Mouse (Mus musculus): ENCODE data around the gene Bpifb4.

The Bpifb4 gene

DNA sequence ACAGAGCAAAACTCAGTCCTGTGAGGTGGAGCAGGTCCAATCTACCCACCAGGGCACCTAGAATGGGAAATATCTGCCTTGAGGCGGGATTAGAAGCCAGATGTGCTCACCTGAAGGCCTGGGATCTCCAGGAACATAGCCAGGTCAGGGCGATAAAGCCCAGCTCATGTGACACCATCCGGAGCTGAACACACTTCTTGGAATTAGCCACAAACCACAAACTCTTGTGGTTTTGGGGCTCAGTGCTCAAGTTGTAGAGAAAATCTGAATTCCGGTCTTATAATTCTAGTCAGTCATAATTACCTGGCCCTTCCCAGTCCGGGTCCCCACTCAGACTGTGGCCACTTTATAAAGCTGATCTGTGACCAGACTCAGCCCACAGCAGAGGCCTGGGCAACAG is at the start of gene Bpifb4:
TSS of gene Bpifb4 (plus strand) at position 370 of the 400 bp plus-strand sequence.
- DNase-seq (ENCODE audit: low spot score) = no peak

DNA sequence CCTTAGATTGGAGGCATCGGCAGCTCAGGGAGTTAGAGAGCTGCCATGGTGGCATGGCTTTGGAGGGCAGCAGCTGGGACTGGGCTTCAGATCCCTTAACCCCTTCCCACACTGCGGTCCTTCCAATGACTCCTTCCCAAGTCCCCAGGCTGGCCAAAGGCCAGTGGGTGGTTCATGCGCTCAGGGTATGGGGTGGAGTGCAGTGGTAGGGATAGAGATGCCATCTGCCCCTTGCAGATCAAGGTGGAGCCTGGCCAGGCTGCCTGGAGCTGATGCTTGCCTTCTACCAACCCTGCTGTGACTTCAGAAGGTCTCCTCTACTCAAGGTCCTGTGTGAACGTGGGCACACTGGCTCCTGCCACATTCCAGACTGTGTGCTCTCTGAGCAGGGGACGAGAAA is 38.9 kb upstream of the Bpifb4 start:
- no peak for DNase-seq (ENCODE audit: low spot score)

DNA sequence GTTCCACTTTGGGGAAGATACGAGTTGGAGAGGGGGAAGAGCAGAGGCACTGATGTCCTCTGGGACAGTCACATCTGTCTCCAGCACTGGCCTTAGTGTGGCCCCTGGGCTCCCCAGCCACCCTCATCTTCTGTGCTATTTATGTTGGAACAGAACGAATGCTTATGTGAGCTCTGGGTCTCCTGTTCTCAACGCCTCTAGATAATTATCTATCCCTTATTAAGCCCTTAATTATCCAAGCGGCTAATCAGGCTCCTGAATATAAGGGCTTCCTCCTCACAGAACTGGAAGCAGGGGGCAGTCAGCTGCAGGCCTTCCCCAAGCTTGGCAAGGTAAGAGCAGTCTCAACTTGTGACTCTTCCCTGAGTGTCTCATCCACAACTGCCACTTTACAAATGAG is 37.9 kb upstream of the Bpifb4 start, which contains the start of gene Bpifb6:
TSS of gene Bpifb6 (plus strand) at position 301 of the 400 bp plus-strand sequence.
- DNase-seq (ENCODE audit: low spot score) = no peak

DNA sequence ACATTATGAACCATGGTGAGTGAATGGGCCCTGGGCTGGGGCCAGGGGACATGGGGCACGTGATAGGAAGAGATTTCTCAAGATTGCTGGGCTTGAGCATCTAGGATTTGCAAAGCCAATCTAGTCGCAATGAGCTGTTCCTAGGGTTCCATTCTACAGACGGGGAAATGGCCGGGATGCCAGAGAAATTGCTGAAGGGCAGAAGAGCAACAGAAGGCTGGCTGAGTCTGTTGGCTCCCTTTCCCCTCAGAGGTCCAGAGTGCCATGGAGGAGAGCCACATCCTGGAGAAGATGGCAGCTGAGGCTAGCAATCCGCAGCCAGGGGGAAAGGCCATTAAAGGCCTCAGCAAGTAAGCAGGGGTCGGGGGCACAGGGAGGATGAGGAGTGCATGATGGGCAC is 35.3 kb upstream of the Bpifb4 start:
- no peak for DNase-seq (ENCODE audit: low spot score)

DNA sequence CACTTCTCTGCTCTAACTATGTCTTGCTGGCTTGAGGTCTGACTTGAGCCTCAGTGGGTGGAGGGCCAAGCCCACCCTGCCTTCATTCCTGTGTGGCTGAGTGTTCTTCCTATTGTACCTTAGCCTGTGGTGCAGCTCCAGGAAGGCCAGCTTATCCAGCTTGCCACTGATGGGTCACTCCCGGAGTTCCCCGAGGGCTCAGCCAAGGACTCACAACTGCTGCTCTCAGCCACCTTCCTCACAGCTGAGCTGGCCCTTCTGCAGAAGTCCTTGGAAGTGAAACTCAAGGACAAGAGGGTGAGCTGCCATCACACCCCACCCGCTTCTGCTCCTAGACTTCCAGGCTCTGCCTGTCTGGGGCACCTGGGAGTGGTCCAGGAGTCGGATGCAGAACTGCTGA is 31.4 kb upstream of the Bpifb4 start:
- no peak for DNase-seq (ENCODE audit: low spot score)

DNA sequence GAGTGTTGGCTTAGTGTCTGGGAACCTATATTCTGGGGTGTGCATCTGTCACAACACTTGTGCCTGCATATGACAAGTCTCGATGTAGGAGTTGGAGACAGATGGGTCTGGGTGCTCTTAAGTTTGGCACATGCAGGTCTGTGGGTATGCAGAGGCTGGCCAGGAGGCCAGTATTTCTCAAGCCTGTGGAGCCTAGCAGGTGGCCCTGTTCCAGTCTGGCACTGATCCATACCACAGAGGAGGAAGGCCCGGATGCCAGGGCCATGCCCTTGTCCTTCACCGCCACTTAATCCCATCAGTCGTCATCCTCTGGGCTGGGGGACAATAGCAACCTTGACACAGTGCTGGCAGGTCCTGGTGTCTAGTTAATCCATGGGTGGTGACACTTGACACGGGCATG is 23.9 kb upstream of the Bpifb4 start:
- DNase-seq (ENCODE audit: low spot score) = no peak

DNA sequence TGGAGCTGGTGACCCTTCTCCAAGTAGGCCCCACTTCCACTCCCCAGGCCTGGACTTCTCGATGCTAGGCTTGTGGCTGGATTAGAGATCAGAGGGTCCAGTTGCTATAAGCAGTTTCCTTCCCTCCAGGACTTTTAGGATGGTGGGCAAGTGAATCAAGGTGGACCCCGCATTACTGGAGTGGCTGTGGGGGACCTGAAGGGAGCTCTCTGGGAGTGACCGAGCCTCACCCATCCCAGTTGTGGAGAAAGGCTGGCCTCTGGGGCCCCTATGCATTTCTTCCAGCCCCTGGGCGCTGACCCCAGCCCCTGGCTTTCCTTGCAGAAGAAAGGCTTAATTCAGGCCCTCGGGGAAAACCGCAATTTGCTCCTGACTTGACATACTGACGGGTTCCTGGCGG is 20.1 kb upstream of the Bpifb4 start, which contains the start of gene Bpifb3:
TSS of gene Bpifb3 (plus strand) at position 301 of the 400 bp plus-strand sequence.
- no peak for DNase-seq (ENCODE audit: low spot score)

DNA sequence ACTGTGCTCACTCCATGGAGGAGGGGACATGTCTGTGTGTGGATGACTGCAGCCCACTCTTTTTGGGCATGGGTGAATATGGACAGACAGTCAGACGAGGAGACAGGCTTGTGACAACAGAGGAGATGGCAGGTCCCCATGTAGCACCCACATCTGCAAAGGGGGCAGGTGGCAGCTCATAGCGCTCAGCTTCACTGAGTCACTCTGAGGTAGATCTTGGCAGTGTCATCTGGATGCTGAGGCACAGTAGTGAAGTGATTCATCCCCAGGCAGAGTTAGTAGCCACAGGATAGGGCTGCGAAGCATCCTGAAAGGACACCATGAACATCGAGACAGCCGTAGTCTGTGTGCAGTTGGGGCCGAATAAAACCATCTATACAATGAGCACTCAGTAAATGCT is 16.8 kb upstream of the Bpifb4 start:
- DNase-seq (ENCODE audit: low spot score) = no peak

DNA sequence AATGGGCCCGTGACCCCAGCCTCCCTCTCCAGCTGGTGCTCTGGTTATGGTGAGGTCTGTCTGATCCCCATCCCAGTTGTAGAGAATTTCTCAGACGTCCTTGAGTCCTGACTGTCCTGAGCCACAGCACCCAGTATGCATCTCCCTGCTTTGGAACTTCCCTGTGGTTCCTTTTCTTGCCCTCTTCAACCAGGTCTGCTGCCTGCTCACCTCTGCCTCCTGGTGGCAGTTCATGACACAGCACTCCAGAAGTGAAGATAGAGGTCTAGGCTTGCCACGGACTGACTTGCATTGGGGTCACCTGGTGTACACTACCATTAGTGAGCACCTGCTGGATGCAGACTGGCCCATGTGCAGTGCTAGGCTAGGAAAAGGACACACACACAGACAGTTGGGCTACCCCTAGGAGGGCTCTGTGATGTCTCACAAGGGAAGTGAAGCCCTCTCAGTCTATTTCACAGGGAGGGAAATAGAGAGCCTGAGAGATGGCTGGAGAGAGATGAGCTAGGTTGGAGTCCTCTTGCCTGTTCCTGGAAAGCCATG is 8.1 kb upstream of the Bpifb4 start:
- DNase-seq (ENCODE audit: low spot score) = no peak

DNA sequence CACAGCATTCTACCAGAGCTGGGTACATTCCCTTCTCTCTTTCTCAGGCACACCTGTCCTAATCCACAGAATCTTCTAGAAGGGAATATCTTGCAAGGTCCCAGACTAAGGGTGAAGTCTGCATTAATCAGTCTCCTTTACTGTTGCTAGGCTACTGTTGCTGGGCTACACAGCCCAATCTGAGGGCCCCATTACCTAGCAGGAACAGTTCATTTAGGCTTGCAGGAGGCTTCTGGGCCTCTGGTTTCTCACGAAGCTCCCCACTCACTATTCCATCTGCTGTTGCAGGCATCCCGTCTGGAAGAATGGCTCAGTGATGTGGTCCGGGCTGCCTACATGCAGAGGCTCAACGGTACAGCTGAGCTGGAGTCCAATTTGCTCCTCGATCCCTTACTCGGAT is 6.9 kb upstream of the Bpifb4 start:
- DNase-seq (ENCODE audit: low spot score) = no peak

DNA sequence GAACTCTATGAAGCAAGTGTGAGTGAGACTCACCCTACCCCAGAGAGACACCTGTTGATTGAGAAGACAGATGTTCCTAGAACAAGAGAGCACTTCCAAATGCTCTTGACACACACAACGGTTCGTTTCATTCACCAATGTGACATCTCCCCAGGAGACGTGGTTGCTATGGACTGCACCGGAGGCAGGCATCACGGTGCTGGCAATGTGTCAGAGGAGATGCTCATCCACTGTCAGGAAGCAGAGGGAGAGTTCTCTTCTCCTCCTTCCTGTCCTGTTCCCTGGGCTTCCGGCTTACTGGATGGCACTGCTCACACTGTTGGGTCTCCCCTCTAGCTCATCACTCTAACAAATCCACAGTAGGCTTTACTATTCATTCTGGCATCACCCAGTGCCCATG is 4.7 kb upstream of the Bpifb4 start:
- no peak for DNase-seq (ENCODE audit: low spot score)

DNA sequence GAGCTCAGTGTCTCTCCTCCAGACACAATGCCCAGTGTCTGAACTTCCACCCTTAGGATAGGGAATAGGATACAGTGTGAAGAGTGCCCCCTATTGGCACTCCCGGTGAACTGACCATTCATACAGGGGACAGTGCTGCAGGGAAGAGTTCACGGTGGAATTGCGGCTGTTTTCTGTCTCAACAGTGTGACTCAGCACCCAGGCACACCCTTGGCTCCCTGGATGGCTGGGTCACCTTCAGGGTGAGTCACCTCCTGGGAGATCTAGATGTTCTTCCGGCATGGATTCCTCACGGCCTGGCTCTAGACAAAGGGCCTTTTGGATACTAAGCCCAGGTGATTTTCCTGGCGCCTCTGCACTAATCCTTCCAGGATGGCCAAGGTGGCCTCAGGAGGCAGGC is 2.7 kb upstream of the Bpifb4 start:
- no peak for DNase-seq (ENCODE audit: low spot score)

DNA sequence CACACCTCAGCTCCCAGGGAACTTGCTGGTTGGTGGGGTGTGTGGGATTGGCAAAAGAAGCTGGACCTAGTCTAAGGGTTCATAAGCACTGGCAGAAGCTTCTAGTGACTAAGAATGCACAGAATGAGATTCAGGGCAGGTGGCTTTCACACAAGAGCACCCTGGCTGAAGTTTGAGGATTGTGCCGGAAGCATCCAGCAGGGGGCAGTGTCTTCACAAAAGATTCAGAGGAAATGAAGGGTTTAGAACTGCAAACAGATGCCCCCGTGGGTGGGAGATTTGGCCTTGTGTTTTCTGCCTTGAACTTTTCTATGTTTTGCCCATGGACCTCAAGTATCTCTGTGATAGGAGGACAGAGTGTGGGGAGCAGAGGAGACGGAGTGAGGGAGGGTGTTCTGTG is 5.5 kb downstream of the Bpifb4 start:
- peak; percentile 12 for DNase-seq (ENCODE audit: low spot score)

DNA sequence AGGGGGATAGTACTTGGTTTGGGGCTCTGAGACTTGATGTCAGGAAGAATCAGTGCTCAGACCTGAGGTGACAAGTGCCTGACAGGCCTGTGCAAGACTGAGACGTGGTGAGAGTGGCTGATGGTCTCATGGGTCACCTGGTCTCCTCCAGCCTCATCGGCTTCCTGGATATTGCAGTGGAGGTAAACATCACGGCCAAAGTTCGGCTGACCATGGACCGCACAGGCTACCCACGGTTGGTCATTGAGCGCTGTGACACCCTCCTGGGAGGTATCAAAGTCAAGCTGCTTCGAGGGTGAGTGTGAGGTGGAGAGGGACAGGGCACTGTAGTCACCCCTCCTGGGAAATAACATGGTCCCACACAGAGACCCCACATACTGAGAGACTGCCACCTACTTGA is 6.6 kb downstream of the Bpifb4 start:
- no peak for DNase-seq (ENCODE audit: low spot score)

DNA sequence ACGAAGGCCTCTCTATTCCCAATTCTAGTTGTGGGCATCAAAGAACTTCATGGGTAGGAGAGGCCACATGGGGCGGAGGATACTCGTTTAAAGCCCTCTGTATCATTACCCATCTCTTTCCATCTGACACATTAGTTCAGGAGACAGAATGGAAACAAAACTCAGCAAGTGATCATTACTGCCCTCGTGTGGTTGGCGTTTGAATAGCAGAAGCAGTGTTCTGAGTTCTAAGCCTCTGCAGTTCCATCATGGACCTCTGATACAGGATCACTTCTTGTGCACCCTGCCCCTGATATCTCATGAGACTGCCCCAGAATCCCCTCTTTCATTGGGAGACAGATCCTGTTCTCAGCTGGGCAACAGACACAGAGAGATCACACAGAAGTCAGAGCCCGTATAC is 14.9 kb downstream of the Bpifb4 start:
- peak; percentile 41 for DNase-seq (ENCODE audit: low spot score)

DNA sequence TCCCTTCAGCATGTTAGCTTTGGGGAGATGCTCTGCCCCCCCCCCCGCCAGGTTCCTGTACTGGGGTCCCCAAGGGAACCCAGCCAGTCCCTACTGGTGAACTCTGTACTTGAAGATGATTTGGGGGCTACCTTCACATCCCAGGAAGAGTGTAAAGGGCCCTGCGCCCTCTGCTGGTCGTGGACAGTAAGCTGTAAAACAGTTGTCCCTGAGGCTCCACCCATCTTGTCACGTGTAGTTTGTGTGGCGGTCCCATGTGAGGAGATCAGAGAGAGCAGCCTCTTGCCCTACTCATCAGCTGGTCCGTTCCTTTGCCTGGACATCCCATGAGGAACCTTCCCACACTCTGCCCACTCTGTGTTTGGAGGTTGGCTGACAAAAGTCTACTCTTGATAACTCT is 15.8 kb downstream of the Bpifb4 start:
- peak; percentile 28 for DNase-seq (ENCODE audit: low spot score)

DNA sequence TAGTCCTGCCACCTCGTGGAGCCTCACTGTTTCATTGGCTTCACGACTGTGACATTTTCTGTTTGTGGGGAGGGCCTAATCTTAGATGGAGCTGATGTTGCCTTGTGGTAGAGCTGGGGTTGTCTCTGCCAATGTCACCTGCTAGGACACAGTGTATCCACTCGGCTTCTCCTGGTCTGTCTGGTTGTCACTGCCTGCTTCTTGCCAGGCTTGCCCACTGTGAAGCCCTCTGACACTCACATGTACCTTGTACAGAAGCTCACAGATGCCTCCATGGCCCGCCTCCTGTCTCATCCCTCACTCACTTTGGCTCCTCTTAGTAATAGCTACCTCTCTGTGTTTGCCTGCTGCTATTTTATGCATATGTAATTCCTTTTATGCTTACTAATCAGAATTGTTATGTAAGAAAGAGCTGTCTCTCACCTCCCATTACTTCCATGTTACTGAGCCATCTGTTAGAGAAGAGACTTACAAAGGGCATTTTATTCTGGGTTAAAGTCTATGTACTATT is 24.9 kb downstream of the Bpifb4 start:
- no peak for DNase-seq (ENCODE audit: low spot score)

DNA sequence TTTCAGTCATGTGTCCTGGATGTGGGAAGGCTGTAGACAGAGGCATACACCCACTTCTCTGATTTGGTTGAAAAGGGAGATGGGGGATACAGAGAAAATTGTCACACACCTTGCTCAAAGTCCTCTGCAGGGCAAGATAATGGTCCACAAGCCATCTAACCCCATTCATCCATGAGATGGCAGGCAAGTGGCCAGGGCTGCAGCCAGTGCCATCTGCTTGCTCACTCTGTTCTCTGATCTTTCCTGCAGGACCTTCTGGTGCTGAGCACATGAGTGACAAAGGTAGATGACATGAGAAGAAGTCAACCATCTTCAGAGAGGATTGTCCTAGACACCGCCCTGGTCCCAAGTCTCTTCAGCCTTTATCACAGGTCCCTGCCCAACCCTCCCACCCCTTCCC is 25.3 kb downstream of the Bpifb4 start:
- no peak for DNase-seq (ENCODE audit: low spot score)

DNA sequence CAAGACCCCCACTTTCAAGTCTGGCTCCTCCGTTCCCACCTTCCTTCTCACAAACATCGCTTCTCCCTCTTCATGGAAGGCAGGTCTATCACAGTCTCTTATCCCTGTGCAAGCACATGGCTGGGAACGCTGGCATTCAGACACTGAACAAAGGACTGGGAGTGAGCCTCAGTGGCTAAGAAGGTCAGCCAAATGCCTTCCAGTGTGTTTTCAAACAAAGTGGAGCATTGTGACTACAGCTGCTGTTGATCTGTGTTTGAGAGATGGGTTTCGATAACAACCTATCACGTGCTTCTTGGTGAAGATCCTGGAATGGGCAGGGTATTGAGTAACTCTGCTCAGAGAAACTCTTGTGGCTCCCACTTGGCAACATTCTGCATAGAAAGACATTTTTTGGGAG is 32.2 kb downstream of the Bpifb4 start:
- no peak for DNase-seq (ENCODE audit: low spot score)

DNA sequence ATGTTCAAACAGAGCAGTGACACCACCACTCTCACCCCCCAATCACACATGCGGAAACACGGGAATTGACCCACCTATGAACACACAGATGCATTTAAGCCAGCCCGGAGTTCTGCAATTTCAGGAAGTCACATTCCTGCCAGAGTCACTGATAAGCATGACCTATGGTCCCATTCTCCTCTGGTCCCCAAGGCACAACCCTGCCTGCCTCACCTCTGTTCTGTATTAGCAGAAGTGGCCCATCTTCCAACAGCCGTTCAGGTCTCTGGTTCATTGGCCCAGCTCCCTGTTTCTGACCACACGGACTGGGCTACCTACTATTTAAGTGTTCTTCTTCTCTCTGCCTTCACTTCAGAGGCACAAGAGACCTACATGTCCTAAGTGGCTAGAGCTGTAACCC is 36.6 kb downstream of the Bpifb4 start, which contains the start of gene Bpifa6:
TSS of gene Bpifa6 (plus strand) at position 364 of the 400 bp plus-strand sequence.
- no peak for DNase-seq (ENCODE audit: low spot score)

DNA sequence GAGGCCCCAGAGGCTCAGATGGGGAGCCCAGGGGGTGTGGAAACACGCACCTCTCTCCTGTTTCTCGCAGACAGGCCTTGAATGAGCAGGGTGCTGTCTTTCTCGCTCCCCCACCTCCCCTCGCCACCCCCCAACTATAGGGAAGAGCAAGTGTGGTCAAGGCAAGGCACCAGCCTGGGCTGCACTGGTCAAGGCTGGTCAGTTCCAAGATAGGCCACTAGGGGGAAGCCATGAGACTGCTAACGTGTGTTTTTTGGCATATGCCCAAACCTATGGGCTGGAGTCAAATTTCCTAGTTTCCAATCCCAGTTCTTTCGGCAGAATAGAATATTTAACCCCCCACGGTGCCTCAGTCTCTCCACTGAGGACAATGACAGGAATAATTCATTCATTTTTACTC is 57.8 kb downstream of the Bpifb4 start:
- DNase-seq (ENCODE audit: low spot score) = peak; percentile 14

DNA sequence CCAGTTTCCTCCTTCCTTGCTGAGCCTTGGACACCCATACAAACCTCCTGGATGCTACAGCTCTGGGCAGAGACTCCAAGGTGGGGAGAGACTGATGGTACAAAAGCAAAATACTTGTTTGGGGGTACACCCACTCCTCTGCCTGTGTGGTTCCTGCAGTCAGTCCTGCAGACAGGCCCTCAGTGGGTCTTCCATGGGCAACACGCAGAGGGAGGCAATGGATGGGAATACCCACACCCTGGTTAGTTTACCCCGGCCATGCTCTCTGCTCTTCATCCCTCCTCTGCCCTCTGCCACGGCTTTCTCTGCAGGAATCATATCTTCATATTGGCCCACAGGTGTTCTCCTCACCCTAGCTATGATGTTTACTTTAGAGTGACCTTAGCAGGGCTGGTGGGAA is 62.5 kb downstream of the Bpifb4 start:
- no peak for DNase-seq (ENCODE audit: low spot score)

DNA sequence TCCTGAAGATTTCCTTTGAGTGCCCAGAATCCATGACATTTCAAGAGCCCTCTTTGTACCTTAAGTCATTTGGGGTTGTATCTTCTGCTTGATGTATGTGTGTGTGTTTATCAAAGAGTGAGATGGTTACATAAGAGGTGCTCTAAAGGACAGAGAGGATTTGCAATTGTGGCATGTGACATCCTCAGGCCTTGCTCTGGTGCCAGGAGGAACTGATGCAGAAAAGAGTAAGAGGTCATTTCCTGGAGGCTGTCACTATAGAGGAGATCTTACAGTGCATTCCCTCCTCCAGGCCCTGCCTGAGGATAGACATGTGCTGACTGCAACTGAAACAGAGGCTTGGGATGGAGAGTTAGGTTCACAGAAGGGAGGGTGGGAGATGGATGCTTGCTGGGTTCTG is 63.0 kb downstream of the Bpifb4 start:
- no peak for DNase-seq (ENCODE audit: low spot score)

DNA sequence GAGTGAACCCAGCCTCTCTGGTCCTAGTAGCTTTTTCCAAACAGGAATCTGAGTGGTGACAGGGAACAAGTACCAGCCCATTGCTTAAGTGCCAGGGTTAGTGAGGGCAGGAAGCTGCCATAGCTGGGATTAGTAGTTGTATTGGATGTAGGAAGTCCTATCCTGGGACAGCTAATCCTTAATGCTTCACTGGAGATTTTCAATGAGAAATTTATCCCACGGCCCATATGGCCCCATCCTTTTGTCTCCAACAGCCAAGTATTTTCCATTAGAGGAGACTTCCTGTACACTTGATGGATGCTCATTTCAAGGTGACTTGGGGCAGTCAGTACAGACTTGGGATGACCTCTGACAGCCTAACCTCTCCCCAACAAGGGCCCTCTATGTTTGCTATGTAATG is 66.4 kb downstream of the Bpifb4 start:
- no peak for DNase-seq (ENCODE audit: low spot score)
